In genomic region chr7:24459843-24460242, GRCm38 (mm10) we compare ENCODE assay signal across 10 mouse cellular contexts. TPM values are rescaled to one million over a fixed set of nuclear protein-coding genes. Genes with fewer than 3 reads are reported as not detected.
DNase-seq lines count a peak whose midpoint lies in the region; ATAC-seq lines count a peak whose summit lies in the region.
"Had no signal": no experiment of that assay in that cellular context is flagged by ENCODE, and none has a peak within 500 bp of the region (broad histone marks: within the 10 kb centered on the region; RNA-seq: fewer than 3 reads in every experiment).

No protein-coding gene starts in this region.

- H3K4me2 ChIP-seq in liver, embryonic 13.5 days, result no peak overlapping the region
- H3K4me2 ChIP-seq in liver, embryonic 11.5 days, result no peak overlapping the region
- H3K4me2 ChIP-seq in stomach, embryonic 16.5 days (ENCODE audit: low read depth, low read length), result no peak overlapping the region
- no peak overlapping the region for H3K4me2 ChIP-seq in hindbrain, embryonic 12.5 days (replicated peaks)
- H3K4me2 ChIP-seq: heart, embryonic 15.5 days; limb, embryonic 12.5 days had no signal

- no peak overlapping the region for H3K4me3 ChIP-seq in liver, embryonic 13.5 days (replicated peaks)
- H3K4me3 ChIP-seq in liver, embryonic 11.5 days (ENCODE audit: low read depth, low read length), result no peak overlapping the region
- no peak overlapping the region for H3K4me3 ChIP-seq in stomach, embryonic 16.5 days (replicated peaks; ENCODE audit: low read length)
- H3K4me3 ChIP-seq in hindbrain, embryonic 12.5 days, result no peak overlapping the region
- H3K4me3 ChIP-seq: heart, embryonic 15.5 days; limb, embryonic 12.5 days had no signal

- no peak for DNase-seq in liver, embryonic 13.5 days
- no peak for DNase-seq in liver, embryonic 11.5 days (ENCODE audit: low spot score)
- peak; percentile 83 to 89 for DNase-seq in lung, adult 18-20 months
- no peak for DNase-seq in thymus, postnatal 14 days
- DNase-seq: thymus, postnatal 25 days had no signal

- ATAC-seq in liver, embryonic 13.5 days (ENCODE audit: low read depth), result peak; percentile 34; the same call in 1 of the 2 replicates
- ATAC-seq in liver, embryonic 11.5 days (replicated peaks; ENCODE audit: low FRiP score), result no peak
- ATAC-seq in granulocyte monocyte progenitor cell, adult 5-6 weeks (replicated peaks; ENCODE audit: poor library complexity, severe bottlenecking), result peak; percentile 34
- peak; percentile 79 for ATAC-seq in stomach, embryonic 16.5 days (ENCODE audit: insufficient read depth, low FRiP score)
- no peak for ATAC-seq in hindbrain, embryonic 12.5 days (ENCODE audit: low FRiP score)

- WGBS in liver, embryonic 13.5 days (ENCODE audit: insufficient replicate concordance), result 59% methylated on average over 3 of the region's 3 CpGs
- 57% methylated on average over 3 of the region's 3 CpGs for whole genome bisulfite sequencing in liver, embryonic 11.5 days
- 44% methylated on average over 3 of the region's 3 CpGs for WGBS in stomach, embryonic 16.5 days
- 63% methylated on average over 3 of the region's 3 CpGs for WGBS in hindbrain, embryonic 12.5 days

- no peak overlapping the region for H3K27ac ChIP-seq in liver, embryonic 13.5 days
- no peak overlapping the region for H3K27ac ChIP-seq in liver, embryonic 11.5 days (ENCODE audit: low read depth, low read length)
- H3K27ac ChIP-seq in stomach, embryonic 16.5 days (ENCODE audit: low read length), result peak overlapping the region; percentile 80
- H3K27ac ChIP-seq in hindbrain, embryonic 12.5 days, result no peak overlapping the region
- H3K27ac ChIP-seq: heart, embryonic 15.5 days; limb, embryonic 12.5 days had no signal

- H3K9ac ChIP-seq in liver, embryonic 13.5 days, result no peak overlapping the region
- no peak overlapping the region for H3K9ac ChIP-seq in liver, embryonic 11.5 days (ENCODE audit: low read depth, low read length)
- H3K9ac ChIP-seq in stomach, embryonic 16.5 days (ENCODE audit: low read length), result no peak overlapping the region
- no peak overlapping the region for H3K9ac ChIP-seq in hindbrain, embryonic 12.5 days
- H3K9ac ChIP-seq: heart, embryonic 15.5 days; limb, embryonic 12.5 days had no signal

- H3K4me1 ChIP-seq in liver, embryonic 13.5 days (replicated peaks), result peaks cover 18% of the 10 kb centered on the region
- peaks cover 10% of the 10 kb centered on the region for H3K4me1 ChIP-seq in liver, embryonic 11.5 days (replicated peaks; ENCODE audit: control insufficient read depth, insufficient read depth, low read length)
- H3K4me1 ChIP-seq in stomach, embryonic 16.5 days (ENCODE audit: control insufficient read depth, insufficient read depth, low read length), result peaks cover 8% of the 10 kb centered on the region; the same call in 1 of the 2 replicates
- peaks cover 11% of the 10 kb centered on the region for H3K4me1 ChIP-seq in hindbrain, embryonic 12.5 days

- H3K27me3 ChIP-seq in liver, embryonic 13.5 days, result peaks cover 15% of the 10 kb centered on the region
- peaks cover 2% of the 10 kb centered on the region for H3K27me3 ChIP-seq in liver, embryonic 11.5 days (replicated peaks; ENCODE audit: control insufficient read depth, insufficient read depth, low read length)
- H3K27me3 ChIP-seq in stomach, embryonic 16.5 days (ENCODE audit: control insufficient read depth, insufficient read depth, low read length), result no peaks in the 10 kb centered on the region
- peaks cover 4% of the 10 kb centered on the region; the same call in 1 of the 2 replicates for H3K27me3 ChIP-seq in hindbrain, embryonic 12.5 days

- no peaks in the 10 kb centered on the region for H3K36me3 ChIP-seq in liver, embryonic 13.5 days
- H3K36me3 ChIP-seq in liver, embryonic 11.5 days (ENCODE audit: control insufficient read depth, insufficient read depth, low read length), result no peaks in the 10 kb centered on the region
- H3K36me3 ChIP-seq in stomach, embryonic 16.5 days (ENCODE audit: control insufficient read depth, insufficient read depth, low read length), result no peaks in the 10 kb centered on the region
- H3K36me3 ChIP-seq in hindbrain, embryonic 12.5 days, result no peaks in the 10 kb centered on the region
- H3K36me3 ChIP-seq: heart, embryonic 15.5 days; limb, embryonic 12.5 days had no signal

- H3K9me3 ChIP-seq in liver, embryonic 13.5 days (replicated peaks), result no peaks in the 10 kb centered on the region
- H3K9me3 ChIP-seq in liver, embryonic 11.5 days (ENCODE audit: control insufficient read depth, low read length), result no peaks in the 10 kb centered on the region
- H3K9me3 ChIP-seq in stomach, embryonic 16.5 days (replicated peaks; ENCODE audit: control insufficient read depth, low read length), result no peaks in the 10 kb centered on the region
- H3K9me3 ChIP-seq in hindbrain, embryonic 12.5 days (replicated peaks), result no peaks in the 10 kb centered on the region; the same call in 1 of the 2 replicates
- H3K9me3 ChIP-seq: heart, embryonic 15.5 days; limb, embryonic 12.5 days had no signal

RNA-seq across cellular contexts. Expression of gene Plaur, which starts 2.4 kb away (rescaled TPM):
- polyA plus RNA-seq in liver, embryonic 13.5 days (2015; fragmentation: Nextera tagmentation; extraction: Ambion mirVana), result 1.9 and 2.3 TPM in 2 replicates
- 5.6 and 5.7 TPM in 2 replicates for polyA plus RNA-seq in liver, embryonic 11.5 days (2014; fragmentation: Nextera tagmentation; extraction: Ambion mirVana)
- total RNA-seq in granulocyte monocyte progenitor cell, adult 5-6 weeks (2014; fragmentation: Nextera tagmentation), result 19.0 and 20.5 TPM in 2 replicates
- 23.9 and 26.2 TPM in 2 replicates for total RNA-seq in granulocyte monocyte progenitor cell, adult 5-6 weeks (2017)
- 13.3 and 15.4 TPM in 2 replicates for polyA plus RNA-seq in stomach, embryonic 16.5 days (2015; fragmentation: Nextera tagmentation; extraction: Ambion mirVana)
- polyA plus RNA-seq in hindbrain, embryonic 12.5 days (2016; fragmentation: Nextera tagmentation; extraction: Ambion mirVana), result 0.59 and 0.95 TPM in 2 replicates

RNA-seq across cellular contexts. Expression of gene Irgc1, which starts 7.7 kb away (rescaled TPM):
- not detected in 2 replicates for polyA plus RNA-seq in liver, embryonic 13.5 days (2015; fragmentation: Nextera tagmentation; extraction: Ambion mirVana)
- polyA plus RNA-seq in liver, embryonic 11.5 days (2014; fragmentation: Nextera tagmentation; extraction: Ambion mirVana), result not detected in 2 replicates
- not detected in 2 replicates for total RNA-seq in granulocyte monocyte progenitor cell, adult 5-6 weeks (2014; fragmentation: Nextera tagmentation)
- not detected in 2 replicates for total RNA-seq in granulocyte monocyte progenitor cell, adult 5-6 weeks (2017)
- polyA plus RNA-seq in stomach, embryonic 16.5 days (2015; fragmentation: Nextera tagmentation; extraction: Ambion mirVana), result 0.17 and 0.26 TPM in 2 replicates
- polyA plus RNA-seq in hindbrain, embryonic 12.5 days (2016; fragmentation: Nextera tagmentation; extraction: Ambion mirVana), result not detected in 2 replicates
- polyA plus RNA-seq: heart, embryonic 15.5 days; limb, embryonic 12.5 days had no signal

RNA-seq across cellular contexts. Expression of gene Cadm4, which starts 22.0 kb away (rescaled TPM):
- 0.20 and 0.22 TPM in 2 replicates for polyA plus RNA-seq in liver, embryonic 13.5 days (2015; fragmentation: Nextera tagmentation; extraction: Ambion mirVana)
- 0.25 and 0.27 TPM in 2 replicates for polyA plus RNA-seq in liver, embryonic 11.5 days (2014; fragmentation: Nextera tagmentation; extraction: Ambion mirVana)
- total RNA-seq in granulocyte monocyte progenitor cell, adult 5-6 weeks (2014; fragmentation: Nextera tagmentation), result not detected in 2 replicates
- total RNA-seq in granulocyte monocyte progenitor cell, adult 5-6 weeks (2017), result not detected in 2 replicates
- 4.4 TPM in 2 replicates for polyA plus RNA-seq in stomach, embryonic 16.5 days (2015; fragmentation: Nextera tagmentation; extraction: Ambion mirVana)
- 41.3 and 42.3 TPM in 2 replicates for polyA plus RNA-seq in hindbrain, embryonic 12.5 days (2016; fragmentation: Nextera tagmentation; extraction: Ambion mirVana)

RNA-seq across cellular contexts. Expression of gene Zfp428, which starts 47.0 kb away (rescaled TPM):
- 7.0 and 8.3 TPM in 2 replicates for polyA plus RNA-seq in liver, embryonic 13.5 days (2015; fragmentation: Nextera tagmentation; extraction: Ambion mirVana)
- polyA plus RNA-seq in liver, embryonic 11.5 days (2014; fragmentation: Nextera tagmentation; extraction: Ambion mirVana), result 20.3 and 23.0 TPM in 2 replicates
- 1.5 and 4.0 TPM in 2 replicates for total RNA-seq in granulocyte monocyte progenitor cell, adult 5-6 weeks (2014; fragmentation: Nextera tagmentation)
- 2.2 and 2.7 TPM in 2 replicates for total RNA-seq in granulocyte monocyte progenitor cell, adult 5-6 weeks (2017)
- 22.3 and 24.6 TPM in 2 replicates for polyA plus RNA-seq in stomach, embryonic 16.5 days (2015; fragmentation: Nextera tagmentation; extraction: Ambion mirVana)
- 155 and 160 TPM in 2 replicates for polyA plus RNA-seq in hindbrain, embryonic 12.5 days (2016; fragmentation: Nextera tagmentation; extraction: Ambion mirVana)

RNA-seq across cellular contexts. Expression of gene AC161166.1, which starts 52.4 kb away (rescaled TPM):
- not detected in 2 replicates for polyA plus RNA-seq in liver, embryonic 13.5 days (2015; fragmentation: Nextera tagmentation; extraction: Ambion mirVana)
- polyA plus RNA-seq in liver, embryonic 11.5 days (2014; fragmentation: Nextera tagmentation; extraction: Ambion mirVana), result 0.34 TPM in 1 of 2 replicates, not detected in the other
- not detected in 2 replicates for total RNA-seq in granulocyte monocyte progenitor cell, adult 5-6 weeks (2014; fragmentation: Nextera tagmentation)
- not detected in 2 replicates for total RNA-seq in granulocyte monocyte progenitor cell, adult 5-6 weeks (2017)
- polyA plus RNA-seq in stomach, embryonic 16.5 days (2015; fragmentation: Nextera tagmentation; extraction: Ambion mirVana), result 0.19 and 0.30 TPM in 2 replicates
- polyA plus RNA-seq in hindbrain, embryonic 12.5 days (2016; fragmentation: Nextera tagmentation; extraction: Ambion mirVana), result 1.9 TPM in 2 replicates

Comparison
In these comparisons a context has a peak if more than half of its experiments do, and no peak if none do; other contexts are left out.
1. ATAC-seq: peak in liver, embryonic 13.5 days (single experiment), granulocyte monocyte progenitor cell, adult 5-6 weeks (single experiment) and stomach, embryonic 16.5 days (single experiment); none in liver, embryonic 11.5 days (single experiment) and hindbrain, embryonic 12.5 days (single experiment).
2. DNase-seq: peak in lung, adult 18-20 months (2 of 2); none in liver, embryonic 13.5 days (single experiment), liver, embryonic 11.5 days (single experiment) and thymus, postnatal 14 days (single experiment).